Mouse (Mus musculus) embryonic facial prominence, embryonic 12.5 days (tissue): Measurements from ENCODE around the gene Gpx6. TPM values are rescaled to one million over a fixed set of nuclear protein-coding genes. Genes with fewer than 3 reads are reported as not detected.

Experiments used
- ATAC-seq: fragments of 200-750 bp; cut with Nextera tagmentation; 2 replicates; pipeline ENCODE4 v1.8.0; 2017; ENCODE audit not compliant: insufficient number of reproducible peaks, insufficient read depth, low FRiP score, low TSS enrichment
- H3K27ac ChIP-seq: fragments of 300-500 bp; sonication (generic); 2 replicates; pipeline ENCODE4 v1.5.1; 2016; ENCODE audit warnings: mild to moderate bottlenecking
- H3K27me3 ChIP-seq: fragments of 300-500 bp; sonication (generic); 2 replicates; pipeline ENCODE4 v1.6.1; 2016; ENCODE audit warnings: mild to moderate bottlenecking, moderate library complexity
- H3K36me3 ChIP-seq: fragments of 300-500 bp; sonication (generic); 2 replicates; pipeline ENCODE4 v1.6.1; 2016; ENCODE audit warnings: mild to moderate bottlenecking
- H3K4me1 ChIP-seq: fragments of 300-500 bp; sonication (generic); 2 replicates; pipeline ENCODE4 v1.6.1; 2016
- H3K4me2 ChIP-seq: fragments of 300-500 bp; sonication (generic); replicated peaks from 2 replicates; pipeline ENCODE4 v1.6.1; 2016; ENCODE audit warnings: mild to moderate bottlenecking, moderate library complexity
- H3K4me3 ChIP-seq: fragments of 300-500 bp; sonication (generic); 2 replicates; pipeline ENCODE4 v1.5.1; 2016; ENCODE audit warnings: mild to moderate bottlenecking
- H3K9ac ChIP-seq: fragments of 300-500 bp; sonication (generic); 2 replicates; pipeline ENCODE4 v1.6.1; 2016; ENCODE audit warnings: mild to moderate bottlenecking, moderate library complexity
- H3K9me3 ChIP-seq: fragments of 300-500 bp; sonication (generic); 2 replicates; pipeline ENCODE4 v1.6.1; 2016; ENCODE audit warnings: mild to moderate bottlenecking, moderate library complexity
- WGBS: fragments of 180-500 bp; shearing (Covaris S2); methylation state at CpG from one replicate; pipeline ENCODE4 v1.1.7; 2016; 5-methylcytosine and 5-hydroxymethylcytosine counted together
- polyA plus RNA-seq: library from polyadenylated mRNA; unstranded; fragments of >200 nt; fragmentation: Nextera tagmentation; extraction: Ambion mirVana; gene quantifications from 2 replicates; pipeline ENCODE4 v1.2.1, GENCODE M21; 2016

Gpx6 gene
- polyA plus RNA-seq, 1 experiment from 2014 or later, result 0.13 TPM

GRCm38 (mm10) chr13:21326191-21326590 is 14.3 kb downstream of the Gpx6 start:
- ATAC-seq, result no peak

GRCm38 (mm10) chr13:21326657-21327211 is 14.8 kb downstream of the Gpx6 start:
- H3K4me1 ChIP-seq, result 0 out of 2 replicates have a peak, but pooled peaks cover 4% of the 10 kb centered on the region
- H3K4me2 ChIP-seq, result peak overlapping the region; percentile 65
- 0 out of 2 replicates have a peak, but pooled peaks cover 6% of the 10 kb centered on the region for H3K27me3 ChIP-seq
- H3K9ac ChIP-seq, result 0 out of 2 replicates have a peak overlapping the region, but pooled peaks have one; percentile 29
- H3K27ac ChIP-seq, result no peak overlapping the region
- under 1% methylated on average over 24 of the region's 24 CpGs for WGBS
- H3K9me3 ChIP-seq, result no peaks in the 10 kb centered on the region
- no peak for ATAC-seq
- H3K36me3 ChIP-seq, result no peaks in the 10 kb centered on the region
- H3K4me3 ChIP-seq, result peak overlapping the region; percentile 46

More at GRCm38 (mm10) chr13:21326191-21326590, 14.3 kb downstream of the Gpx6 start:
- 8% methylated on average over 4 of the region's 4 CpGs for WGBS
- Histone ChIP-seq H3K9me3 (no peaks in the 10 kb centered on the region), H3K36me3 (no peaks in the 10 kb centered on the region), H3K4me1 (0 out of 2 replicates have a peak, but pooled peaks cover 4% of the 10 kb centered on the region), H3K9ac (no peak overlapping the region), H3K27me3 (0 out of 2 replicates have a peak, but pooled peaks cover 6% of the 10 kb centered on the region), H3K4me3 (peak overlapping the region; percentile 46; the same call in 1 of the 2 replicates), H3K4me2 (peak overlapping the region; percentile 65), H3K27ac (no peak overlapping the region)

- under 1% methylated on average over 9 of the region's 9 CpGs for WGBS
- 0 out of 2 replicates have a peak, but pooled peaks have one; percentile 28 for ATAC-seq
- no peak overlapping the region for H3K27ac ChIP-seq
Measured at GRCm38 (mm10) chr13:21327424-21327823, 15.5 kb downstream of the Gpx6 start.

GRCm38 (mm10) chr13:21346610-21347009 is 34.7 kb downstream of the Gpx6 start, which contains the start of gene Olfr1367:
TSS of gene Olfr1367 (plus strand) at chr13:21346910.
- no peak within 1 kb of the TSS for H3K9ac ChIP-seq
- no peak within 1 kb of the TSS for H3K4me3 ChIP-seq
- no peak within 1 kb of the TSS for H3K27ac ChIP-seq
- H3K36me3 ChIP-seq, result no peaks in the 10 kb centered on the region
- no peaks in the 10 kb centered on the region for H3K27me3 ChIP-seq
- ATAC-seq, result no peak
- H3K4me2 ChIP-seq, result no peak within 1 kb of the TSS
- H3K9me3 ChIP-seq, result no peaks in the 10 kb centered on the region
- no peaks in the 10 kb centered on the region for H3K4me1 ChIP-seq
- WGBS, result 88% methylated on average over 1 of the region's 1 CpGs

More at GRCm38 (mm10) chr13:21327424-21327823, 15.5 kb downstream of the Gpx6 start:
- no peaks in the 10 kb centered on the region for H3K36me3 ChIP-seq
- H3K4me2 ChIP-seq, result peak overlapping the region; percentile 65
- H3K27me3 ChIP-seq, result 0 out of 2 replicates have a peak, but pooled peaks cover 6% of the 10 kb centered on the region
- H3K4me3 ChIP-seq, result peak overlapping the region; percentile 46
- H3K9ac ChIP-seq, result peak overlapping the region; percentile 41
- no peaks in the 10 kb centered on the region for H3K9me3 ChIP-seq
- no peaks in the 10 kb centered on the region for H3K4me1 ChIP-seq

- Histone ChIP-seq H3K27me3 (no peaks in the 10 kb centered on the region), H3K27ac (no peak overlapping the region), H3K4me2 (no peak overlapping the region), H3K9me3 (no peaks in the 10 kb centered on the region), H3K4me3 (no peak overlapping the region), H3K36me3 (no peaks in the 10 kb centered on the region), H3K9ac (no peak overlapping the region), H3K4me1 (no peaks in the 10 kb centered on the region)
- no peak for ATAC-seq
Measured at GRCm38 (mm10) chr13:21350593-21350992, 38.7 kb downstream of the Gpx6 start.

- peak; percentile 99 for ATAC-seq
- Histone ChIP-seq H3K4me2 (peak within 1 kb of the TSS; percentile 57), H3K9me3 (no peaks in the 10 kb centered on the region), H3K4me1 (peaks cover 15% of the 10 kb centered on the region), H3K9ac (peak within 1 kb of the TSS; percentile 92), H3K4me3 (peak within 1 kb of the TSS; percentile 83), H3K27ac (peak within 1 kb of the TSS; percentile 84), H3K27me3 (no peaks in the 10 kb centered on the region), H3K36me3 (peaks cover 9% of the 10 kb centered on the region)
- WGBS, result 1% methylated on average over 29 of the region's 29 CpGs
Measured at GRCm38 (mm10) chr13:21362621-21363248, 50.8 kb downstream of the Gpx6 start, which contains the start of gene Zscan12. TSS of gene Zscan12 (plus strand) at chr13:21362820.

GRCm38 (mm10) chr13:21363719-21364118 is 51.8 kb downstream of the Gpx6 start:
- Histone ChIP-seq H3K36me3 (peaks cover 13% of the 10 kb centered on the region), H3K27ac (no peak overlapping the region), H3K27me3 (no peaks in the 10 kb centered on the region), H3K4me3 (peak overlapping the region; percentile 83), H3K9me3 (no peaks in the 10 kb centered on the region), H3K4me1 (peaks cover 15% of the 10 kb centered on the region), H3K4me2 (peak overlapping the region; percentile 57), H3K9ac (peak overlapping the region; percentile 92)
- 64% methylated on average over 12 of the region's 12 CpGs for WGBS
- no peak for ATAC-seq

- Histone ChIP-seq H3K4me3 (no peak overlapping the region), H3K4me2 (no peak overlapping the region), H3K9ac (no peak overlapping the region), H3K36me3 (peaks cover 37% of the 10 kb centered on the region), H3K27ac (no peak overlapping the region), H3K9me3 (no peaks in the 10 kb centered on the region), H3K4me1 (peaks cover 15% of the 10 kb centered on the region), H3K27me3 (no peaks in the 10 kb centered on the region)
- no peak for ATAC-seq
- 61% methylated on average over 6 of the region's 6 CpGs for WGBS
Measured at GRCm38 (mm10) chr13:21366635-21367034, 54.7 kb downstream of the Gpx6 start.

Other genes starting within 250 kb of the Gpx6 start
- gene Olfr1370, start 237.2 kb upstream of the Gpx6 start, polyA plus RNA-seq, result 0.09 TPM in 1 of 2 replicates, not detected in the other
- gene Olfr1369-ps1, start 200.6 kb upstream of the Gpx6 start, polyA plus RNA-seq, result 0.04 TPM in 1 of 2 replicates, not detected in the other
- not detected in 2 replicates for gene Olfr263, start 182.5 kb upstream of the Gpx6 start, polyA plus RNA-seq
- not detected in 2 replicates for gene Olfr1368, start 166.3 kb upstream of the Gpx6 start, polyA plus RNA-seq
- 167 and 170 TPM in 2 replicates for gene Trim27, start 132.7 kb upstream of the Gpx6 start, polyA plus RNA-seq
- gene Gpx5, start 19.4 kb upstream of the Gpx6 start, polyA plus RNA-seq, result not detected in 2 replicates
- not detected in 2 replicates for gene Olfr1367, start 34.8 kb downstream of the Gpx6 start, polyA plus RNA-seq
- 17.4 and 19.2 TPM in 2 replicates for gene Zscan12, start 50.7 kb downstream of the Gpx6 start, polyA plus RNA-seq
- 101 and 103 TPM in 2 replicates for gene Zkscan3, start 90.6 kb downstream of the Gpx6 start, polyA plus RNA-seq
- gene Pgbd1, start 128.9 kb downstream of the Gpx6 start, polyA plus RNA-seq, result 3.3 and 4.2 TPM in 2 replicates
- gene Zscan26, start 141.6 kb downstream of the Gpx6 start, polyA plus RNA-seq, result 30.5 and 34.4 TPM in 2 replicates
- 2.6 and 3.1 TPM in 2 replicates for gene Nkapl, start 156.4 kb downstream of the Gpx6 start, polyA plus RNA-seq
- 3.6 and 4.4 TPM in 2 replicates for gene Zkscan4, start 166.8 kb downstream of the Gpx6 start, polyA plus RNA-seq
- not detected in 2 replicates for gene Gm10065, start 167.3 kb downstream of the Gpx6 start, polyA plus RNA-seq
- gene AK157302, start 183.1 kb downstream of the Gpx6 start, polyA plus RNA-seq, result 0.37 TPM in 1 of 2 replicates, not detected in the other
- 2.3 and 2.9 TPM in 2 replicates for gene Gm11273, start 189.3 kb downstream of the Gpx6 start, polyA plus RNA-seq
- 8.2 and 9.4 TPM in 2 replicates for gene Zkscan8, start 219.0 kb downstream of the Gpx6 start, polyA plus RNA-seq
- 0.19 and 0.40 TPM in 2 replicates for gene Olfr1366, start 230.7 kb downstream of the Gpx6 start, polyA plus RNA-seq
- 0.08 TPM in 1 of 2 replicates, not detected in the other for gene Olfr1535, start 247.8 kb downstream of the Gpx6 start, polyA plus RNA-seq